Mouse (Mus musculus): ENCODE results near the gene Scrg1. TPM values are rescaled to one million over a fixed set of nuclear protein-coding genes. Genes with fewer than 3 reads are reported as not detected.

The Scrg1 gene
- polyA plus RNA-seq, 1 experiment from 2014 or later: 2.9 TPM

DNA sequence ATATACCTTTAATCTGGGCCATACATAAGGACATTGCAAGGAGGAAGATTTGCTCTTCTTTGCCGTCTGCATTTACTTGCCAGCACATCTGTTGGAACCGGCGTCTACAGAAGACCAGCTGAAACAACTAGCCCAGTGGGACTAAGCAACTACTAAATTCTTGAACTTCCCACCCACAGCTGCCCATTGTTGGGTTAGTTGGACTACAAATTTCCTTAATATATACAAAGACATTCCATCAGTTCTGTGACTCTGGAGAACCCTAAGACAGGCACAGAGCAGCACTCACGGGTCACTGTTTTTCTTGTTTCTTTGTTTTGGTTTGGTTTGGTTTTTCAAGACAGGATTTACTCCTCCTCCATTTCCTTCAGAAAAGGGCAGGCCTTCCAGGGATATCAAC, 24.9 kb downstream of the Scrg1 start:
- H3K27ac ChIP-seq (replicated peaks; ENCODE audit: low read depth, low read length): no peak overlapping the region
- WGBS: 80% methylated on average over 4 of the region's 4 CpGs
- H3K4me1 ChIP-seq (ENCODE audit: control insufficient read depth, insufficient read depth, low read length): no peaks in the 10 kb centered on the region
- no peak overlapping the region for H3K4me2 ChIP-seq (ENCODE audit: low read depth, low read length)
- H3K36me3 ChIP-seq (replicated peaks; ENCODE audit: control insufficient read depth, insufficient read depth, low read depth, low read length): peaks cover 3% of the 10 kb centered on the region; the same call in 1 of the 2 replicates
- H3K9me3 ChIP-seq (replicated peaks; ENCODE audit: control insufficient read depth, low read length): no peaks in the 10 kb centered on the region
- no peak overlapping the region for H3K9ac ChIP-seq (replicated peaks; ENCODE audit: low read length)
- ATAC-seq (replicated peaks; ENCODE audit: insufficient number of reproducible peaks, low FRiP score, low TSS enrichment, low read depth) (no peak), DNase-seq (ENCODE audit: low spot score) (no peak)
- H3K27me3 ChIP-seq (ENCODE audit: control insufficient read depth, insufficient read depth, low read length): no peaks in the 10 kb centered on the region
- H3K4me3 ChIP-seq (ENCODE audit: low read depth, low read length): no peak overlapping the region

DNA sequence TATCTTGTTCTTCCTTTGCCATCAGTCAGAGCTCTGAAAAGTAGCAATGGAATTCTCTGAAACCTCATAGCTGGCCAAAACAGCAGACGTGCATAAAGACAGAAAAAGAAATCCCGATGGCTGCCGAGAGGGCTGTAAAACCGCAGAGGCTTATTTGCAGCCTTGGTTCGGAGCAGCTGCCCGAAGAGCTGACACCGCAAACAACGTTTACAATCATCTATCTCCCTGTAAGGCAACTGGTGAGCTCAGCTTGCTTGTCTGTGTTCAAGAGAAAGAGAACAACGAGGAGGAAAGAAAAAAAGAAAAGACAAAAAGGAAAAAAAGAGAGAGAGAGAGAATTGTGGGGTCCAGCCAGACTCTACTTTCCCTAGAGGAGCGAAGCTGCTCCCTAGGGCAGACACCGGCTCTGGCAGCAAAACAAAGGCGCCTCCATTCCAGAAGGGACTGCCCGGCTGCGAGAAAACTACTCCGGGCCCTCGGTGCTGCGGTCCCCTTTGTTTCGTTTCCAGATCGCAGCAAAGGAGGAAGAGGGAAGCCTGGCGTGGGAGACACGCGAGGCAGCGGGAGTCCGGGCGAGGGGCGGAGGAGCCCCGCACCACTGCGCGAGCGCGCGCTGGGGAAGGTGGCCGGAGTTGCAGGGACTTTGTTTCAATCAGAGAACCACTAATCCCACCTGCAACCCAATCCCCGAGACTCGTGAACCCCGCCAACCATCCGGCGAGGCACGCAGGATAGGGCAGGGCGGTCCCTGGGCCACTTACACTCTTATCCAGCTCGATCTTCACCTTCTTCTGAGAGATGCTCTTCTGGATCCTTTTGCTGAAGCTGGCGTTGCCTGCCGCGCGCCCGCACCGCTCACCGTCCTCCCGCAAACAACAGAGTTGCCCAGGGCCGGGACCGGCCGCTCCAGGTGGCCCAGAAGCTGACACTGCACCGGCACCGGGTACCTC, 31.0 kb downstream of the Scrg1 start:
- H3K27me3 ChIP-seq (ENCODE audit: control insufficient read depth, insufficient read depth, low read length): no peaks in the 10 kb centered on the region
- DNase-seq (ENCODE audit: low spot score) (peak; percentile 66), ATAC-seq (replicated peaks; ENCODE audit: insufficient number of reproducible peaks, low FRiP score, low TSS enrichment, low read depth) (peak; percentile 64)
- H3K9ac ChIP-seq (replicated peaks; ENCODE audit: low read length): peak overlapping the region; percentile 83
- WGBS: under 1% methylated on average over 54 of the region's 54 CpGs
- peak overlapping the region; percentile 91 for H3K4me3 ChIP-seq (ENCODE audit: low read depth, low read length)
- peak overlapping the region; percentile 50 for H3K4me2 ChIP-seq (ENCODE audit: low read depth, low read length)
- H3K36me3 ChIP-seq (replicated peaks; ENCODE audit: control insufficient read depth, insufficient read depth, low read depth, low read length): peaks cover 3% of the 10 kb centered on the region; the same call in 1 of the 2 replicates
- no peaks in the 10 kb centered on the region for H3K9me3 ChIP-seq (replicated peaks; ENCODE audit: control insufficient read depth, low read length)
- H3K4me1 ChIP-seq (ENCODE audit: control insufficient read depth, insufficient read depth, low read length): no peaks in the 10 kb centered on the region
- peak overlapping the region; percentile 95 for H3K27ac ChIP-seq (replicated peaks; ENCODE audit: low read depth, low read length)

DNA sequence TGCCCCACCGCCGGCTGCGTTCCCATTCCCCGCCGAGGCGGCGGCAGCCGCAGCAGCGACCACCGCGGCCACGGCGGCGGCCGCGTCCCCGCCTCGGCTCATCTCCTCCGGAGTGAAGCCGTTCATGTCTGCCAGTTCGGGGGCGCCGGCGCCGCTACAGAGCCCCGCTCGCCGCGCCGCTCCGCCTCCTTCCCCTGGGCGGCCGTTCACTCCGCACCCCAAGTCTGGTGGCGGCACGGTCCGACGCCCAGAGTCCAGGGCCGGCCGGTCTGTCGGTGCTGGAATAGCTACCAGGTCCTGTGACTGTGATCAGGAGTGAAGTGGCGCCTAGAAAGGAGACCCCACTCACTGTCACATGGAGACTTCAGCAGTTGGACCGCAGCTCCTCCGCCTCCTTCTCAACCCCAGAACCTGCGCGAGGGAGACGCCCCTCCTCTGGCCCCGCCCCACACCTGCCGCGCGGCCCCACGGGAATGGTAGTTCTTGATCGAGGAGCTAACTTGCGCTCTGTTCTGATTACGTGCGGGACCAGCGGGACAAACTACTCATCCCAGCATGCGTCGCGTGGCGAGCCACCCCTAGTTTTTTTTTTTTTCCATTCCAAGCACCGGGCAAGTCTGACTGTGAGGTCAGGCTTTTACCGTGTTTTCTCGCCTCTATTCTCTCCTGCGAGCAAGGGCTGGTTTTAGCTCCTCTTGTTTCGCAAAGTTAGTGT, 31.9 kb downstream of the Scrg1 start, which contains the start of gene Sap30:
Gene Sap30 (minus strand): TSS at position 420 of the 715 bp plus-strand sequence.
- Histone ChIP-seq H3K27me3 (ENCODE audit: control insufficient read depth, insufficient read depth, low read length) (no peaks in the 10 kb centered on the region), H3K9me3 (replicated peaks; ENCODE audit: control insufficient read depth, low read length) (no peaks in the 10 kb centered on the region), H3K27ac (replicated peaks; ENCODE audit: low read depth, low read length) (peak within 1 kb of the TSS; percentile 95), H3K4me3 (ENCODE audit: low read depth, low read length) (peak within 1 kb of the TSS; percentile 91), H3K36me3 (replicated peaks; ENCODE audit: control insufficient read depth, insufficient read depth, low read depth, low read length) (no peaks in the 10 kb centered on the region; the same call in 1 of the 2 replicates), H3K4me1 (ENCODE audit: control insufficient read depth, insufficient read depth, low read length) (no peaks in the 10 kb centered on the region), H3K4me2 (ENCODE audit: low read depth, low read length) (peak within 1 kb of the TSS; percentile 61), H3K9ac (replicated peaks; ENCODE audit: low read length) (peak within 1 kb of the TSS; percentile 83)
- ATAC-seq (replicated peaks; ENCODE audit: insufficient number of reproducible peaks, low FRiP score, low TSS enrichment, low read depth) (peak; percentile 97), DNase-seq (ENCODE audit: low spot score) (peak; percentile 98)
- under 1% methylated on average over 64 of the region's 66 CpGs for WGBS

DNA sequence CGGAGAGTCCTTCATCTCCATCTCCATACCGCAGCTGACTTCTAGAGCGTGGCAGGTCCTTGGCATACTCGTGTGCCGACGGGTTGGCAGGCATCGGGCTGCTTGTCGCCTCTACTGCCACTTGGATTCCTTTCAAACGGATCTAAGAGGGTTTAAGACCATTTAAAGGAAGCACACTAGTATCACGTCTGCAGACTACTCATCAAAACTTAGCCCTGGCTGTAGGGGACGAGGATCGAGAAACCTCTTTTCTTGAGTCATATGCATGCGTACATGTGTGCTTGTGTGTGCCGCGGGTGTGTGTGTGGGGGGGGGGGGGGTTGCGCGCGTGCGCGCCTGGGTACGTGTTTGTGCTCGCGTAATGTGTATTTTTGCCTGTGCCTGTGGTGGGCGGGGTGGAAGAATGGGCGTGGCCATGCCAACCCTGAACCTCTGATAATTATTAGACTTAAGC, 32.6 kb downstream of the Scrg1 start:
- no peaks in the 10 kb centered on the region for H3K4me1 ChIP-seq (ENCODE audit: control insufficient read depth, insufficient read depth, low read length)
- ATAC-seq (replicated peaks; ENCODE audit: insufficient number of reproducible peaks, low FRiP score, low TSS enrichment, low read depth) (peak; percentile 14; the same call in 1 of the 2 replicates), DNase-seq (ENCODE audit: low spot score) (peak; percentile 71)
- 0 out of 2 replicates have a peak overlapping the region, but pooled peaks have one; percentile 22 for H3K27ac ChIP-seq (replicated peaks; ENCODE audit: low read depth, low read length)
- no peaks in the 10 kb centered on the region for H3K9me3 ChIP-seq (replicated peaks; ENCODE audit: control insufficient read depth, low read length)
- peak overlapping the region; percentile 50 for H3K4me3 ChIP-seq (ENCODE audit: low read depth, low read length)
- WGBS: under 1% methylated on average over 25 of the region's 25 CpGs
- H3K27me3 ChIP-seq (ENCODE audit: control insufficient read depth, insufficient read depth, low read length): no peaks in the 10 kb centered on the region
- H3K36me3 ChIP-seq (replicated peaks; ENCODE audit: control insufficient read depth, insufficient read depth, low read depth, low read length): no peaks in the 10 kb centered on the region; the same call in 1 of the 2 replicates
- H3K4me2 ChIP-seq (ENCODE audit: low read depth, low read length): peak overlapping the region; percentile 61
- peak overlapping the region; percentile 51 for H3K9ac ChIP-seq (replicated peaks; ENCODE audit: low read length)

DNA sequence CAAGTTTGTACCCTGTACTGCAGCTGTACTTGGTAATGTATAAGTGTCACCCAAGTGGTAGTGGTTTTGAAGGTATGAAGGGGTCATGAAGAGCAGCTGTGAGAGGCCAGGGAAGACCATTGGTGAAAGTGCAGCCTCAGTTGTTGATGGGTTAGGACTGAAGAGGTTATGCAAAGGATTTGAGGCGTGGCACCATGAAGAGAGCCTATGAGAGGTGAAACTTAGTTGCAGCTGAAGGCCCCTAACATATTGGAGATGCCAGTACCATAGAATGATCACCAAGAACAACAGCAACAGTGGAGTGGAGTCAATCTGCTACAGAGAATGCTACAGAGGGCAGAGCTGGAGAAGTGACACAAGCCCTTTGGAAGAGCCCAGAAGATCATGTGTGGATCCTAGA, 33.6 kb downstream of the Scrg1 start:
- H3K27ac ChIP-seq (replicated peaks; ENCODE audit: low read depth, low read length): no peak overlapping the region

DNA sequence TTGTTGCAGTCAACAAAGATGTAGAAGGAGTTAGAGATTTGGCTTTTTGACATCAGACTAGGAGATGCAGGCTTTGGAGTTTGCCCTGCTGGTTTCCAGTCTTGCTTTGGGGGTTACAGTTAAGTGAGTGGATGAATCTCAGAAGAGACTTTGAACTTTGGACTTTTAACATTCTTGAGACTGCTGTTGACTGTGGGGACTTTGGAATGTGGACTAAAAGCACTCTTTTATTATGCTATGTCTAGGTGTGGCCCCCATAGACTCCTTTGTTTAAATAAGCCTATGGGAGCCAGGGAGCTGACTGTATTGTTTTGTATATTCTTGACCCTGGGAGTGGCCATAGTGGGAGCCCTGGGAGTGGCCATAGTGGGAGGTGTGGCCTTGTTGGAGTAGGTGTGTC, 34.2 kb downstream of the Scrg1 start:
- Histone ChIP-seq H3K9me3 (replicated peaks; ENCODE audit: control insufficient read depth, low read length) (no peaks in the 10 kb centered on the region), H3K4me2 (ENCODE audit: low read depth, low read length) (no peak overlapping the region), H3K27ac (replicated peaks; ENCODE audit: low read depth, low read length) (no peak overlapping the region), H3K9ac (replicated peaks; ENCODE audit: low read length) (no peak overlapping the region), H3K4me1 (ENCODE audit: control insufficient read depth, insufficient read depth, low read length) (no peaks in the 10 kb centered on the region), H3K27me3 (ENCODE audit: control insufficient read depth, insufficient read depth, low read length) (no peaks in the 10 kb centered on the region), H3K36me3 (replicated peaks; ENCODE audit: control insufficient read depth, insufficient read depth, low read depth, low read length) (no peaks in the 10 kb centered on the region), H3K4me3 (ENCODE audit: low read depth, low read length) (no peak overlapping the region)
- DNase-seq (ENCODE audit: low spot score) (no peak), ATAC-seq (replicated peaks; ENCODE audit: insufficient number of reproducible peaks, low FRiP score, low TSS enrichment, low read depth) (no peak)

More for the DNA sequence above, 33.6 kb downstream of the Scrg1 start:
- no peaks in the 10 kb centered on the region for H3K36me3 ChIP-seq (replicated peaks; ENCODE audit: control insufficient read depth, insufficient read depth, low read depth, low read length)
- H3K4me1 ChIP-seq (ENCODE audit: control insufficient read depth, insufficient read depth, low read length): no peaks in the 10 kb centered on the region
- H3K4me2 ChIP-seq (ENCODE audit: low read depth, low read length): no peak overlapping the region
- no peak overlapping the region for H3K9ac ChIP-seq (replicated peaks; ENCODE audit: low read length)
- no peak overlapping the region for H3K4me3 ChIP-seq (ENCODE audit: low read depth, low read length)
- DNase-seq (ENCODE audit: low spot score) (no peak), ATAC-seq (replicated peaks; ENCODE audit: insufficient number of reproducible peaks, low FRiP score, low TSS enrichment, low read depth) (no peak)
- WGBS: 100% methylated on average over 1 of the region's 1 CpGs
- no peaks in the 10 kb centered on the region for H3K27me3 ChIP-seq (ENCODE audit: control insufficient read depth, insufficient read depth, low read length)
- H3K9me3 ChIP-seq (replicated peaks; ENCODE audit: control insufficient read depth, low read length): no peaks in the 10 kb centered on the region

DNA sequence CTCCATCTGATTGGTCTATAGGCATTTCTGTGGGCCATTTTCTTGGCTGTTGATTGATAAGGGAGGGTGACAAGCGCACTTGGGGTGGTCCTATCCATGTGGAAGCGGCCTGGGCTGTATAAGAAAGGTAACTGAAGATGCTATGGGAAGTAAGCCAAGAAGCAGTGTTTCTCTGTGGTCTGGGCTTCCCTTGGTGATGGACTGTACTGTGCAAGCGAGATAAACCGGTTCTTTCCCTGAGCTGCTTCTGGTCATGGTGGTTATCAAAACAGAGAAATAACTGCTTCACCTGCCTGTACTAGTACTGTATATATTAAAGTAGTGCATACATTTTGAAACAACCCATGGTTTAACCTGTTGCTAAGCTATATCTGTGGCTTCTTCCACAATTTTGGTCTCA, 36.1 kb downstream of the Scrg1 start:
- ATAC-seq (replicated peaks; ENCODE audit: insufficient number of reproducible peaks, low FRiP score, low TSS enrichment, low read depth) (no peak), DNase-seq (ENCODE audit: low spot score) (no peak)
- no peak overlapping the region for H3K4me3 ChIP-seq (ENCODE audit: low read depth, low read length)
- 90% methylated on average over 4 of the region's 4 CpGs for WGBS
- no peaks in the 10 kb centered on the region for H3K27me3 ChIP-seq (ENCODE audit: control insufficient read depth, insufficient read depth, low read length)
- no peaks in the 10 kb centered on the region for H3K9me3 ChIP-seq (replicated peaks; ENCODE audit: control insufficient read depth, low read length)
- no peak overlapping the region for H3K4me2 ChIP-seq (ENCODE audit: low read depth, low read length)
- H3K4me1 ChIP-seq (ENCODE audit: control insufficient read depth, insufficient read depth, low read length): no peaks in the 10 kb centered on the region
- no peak overlapping the region for H3K27ac ChIP-seq (replicated peaks; ENCODE audit: low read depth, low read length)
- H3K36me3 ChIP-seq (replicated peaks; ENCODE audit: control insufficient read depth, insufficient read depth, low read depth, low read length): no peaks in the 10 kb centered on the region
- no peak overlapping the region for H3K9ac ChIP-seq (replicated peaks; ENCODE audit: low read length)
